Mouse (Mus musculus) neural tube, embryonic 13.5 days (tissue): ENCODE data around the gene Zfp185. TPM values are rescaled to one million over a fixed set of nuclear protein-coding genes. Genes with fewer than 3 reads are reported as not detected.
"Not testable (repeated sequence)": the region's sequence is repeated elsewhere in the genome, so short reads cannot be mapped to it uniquely, and the experiment has no call there.

Experiments used
- ATAC-seq: fragments of 200-750 bp; cut with Nextera tagmentation; 2 replicates; pipeline ENCODE4 v1.8.0; 2017; ENCODE audit warnings: low read depth, mild to moderate bottlenecking, moderate TSS enrichment, moderate library complexity
- H3K27ac ChIP-seq: fragments of 300-500 bp; sonication (generic); replicated peaks from 2 replicates; pipeline ENCODE4 v1.5.1; 2015; ENCODE audit warnings: moderate library complexity, mild to moderate bottlenecking, inconsistent platforms
- H3K27me3 ChIP-seq: fragments of 300-500 bp; sonication (generic); 2 replicates; pipeline ENCODE4 v1.6.1; 2015; ENCODE audit warnings: mild to moderate bottlenecking, inconsistent platforms
- H3K36me3 ChIP-seq: fragments of 300-500 bp; sonication (generic); 2 replicates; pipeline ENCODE4 v1.6.1; 2015; ENCODE audit warnings: mild to moderate bottlenecking, inconsistent platforms
- H3K4me1 ChIP-seq: fragments of 300-500 bp; sonication (generic); replicated peaks from 2 replicates; pipeline ENCODE4 v1.6.1; 2015; ENCODE audit warnings: inconsistent platforms
- H3K4me2 ChIP-seq: fragments of 300-500 bp; sonication (generic); 2 replicates; pipeline ENCODE4 v1.6.1; 2015; ENCODE audit warnings: inconsistent platforms, mild to moderate bottlenecking, moderate library complexity
- H3K4me3 ChIP-seq: fragments of 300-500 bp; sonication (generic); 2 replicates; pipeline ENCODE4 v1.5.1; 2015; ENCODE audit warnings: mild to moderate bottlenecking, inconsistent platforms
- H3K9ac ChIP-seq: fragments of 300-500 bp; sonication (generic); 2 replicates; pipeline ENCODE4 v1.6.1; 2015; ENCODE audit warnings: moderate library complexity, mild to moderate bottlenecking, inconsistent platforms
- H3K9me3 ChIP-seq: fragments of 300-500 bp; sonication (generic); 2 replicates; pipeline ENCODE4 v1.6.1; 2016; ENCODE audit warnings: inconsistent platforms
- WGBS: fragments of 180-500 bp; shearing (Covaris S2); methylation state at CpG from one replicate; pipeline ENCODE4 v1.1.7; 2015; 5-methylcytosine and 5-hydroxymethylcytosine counted together
- microRNA counts: library from miRNA; unstranded; fragments of <30 nt; microRNA quantifications from one replicate; lab custom pipeline; 2016
- microRNA-seq: library from miRNA; unstranded; fragments of <30 nt; microRNA quantifications from one replicate; pipeline ENCODE4, GENCODE M21; 2016
- polyA plus RNA-seq: library from polyadenylated mRNA; unstranded; fragments of >200 nt; fragmentation: Nextera tagmentation; extraction: Ambion mirVana; gene quantifications from 2 replicates; pipeline ENCODE4 v1.2.1, GENCODE M21; 2015

The Zfp185 gene
- polyA plus RNA-seq, 1 experiment from 2014 or later = 1.0 TPM

DNA sequence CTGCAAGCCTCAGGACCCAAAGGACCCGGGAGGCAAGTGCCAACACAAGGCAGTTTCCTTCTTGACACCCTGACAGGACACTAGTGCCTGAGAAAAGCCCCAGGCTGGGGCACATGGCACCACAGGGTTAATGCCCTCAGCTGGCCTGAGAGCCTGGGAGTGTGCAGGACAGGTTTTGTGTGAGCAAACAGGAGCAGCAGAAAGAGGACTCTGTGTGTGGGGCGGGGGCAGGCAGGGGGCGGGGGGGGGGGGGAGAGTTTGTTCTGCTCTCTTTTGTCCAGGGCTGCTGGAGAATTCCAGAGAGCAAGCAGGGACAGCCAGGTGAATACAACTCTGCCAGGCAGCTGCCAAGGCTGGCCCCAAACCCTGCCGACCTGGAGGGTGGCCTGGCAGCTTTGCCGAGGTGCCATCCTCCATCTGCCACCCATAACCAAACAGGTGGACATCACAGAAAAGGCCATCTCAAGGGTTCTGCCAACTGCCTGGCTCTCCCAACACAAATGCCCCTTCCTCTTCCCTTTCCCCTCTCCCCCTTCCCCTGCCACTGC lies 79.7 kb downstream of the Zfp185 start:
- 57% methylated on average over 2 of the region's 5 CpGs for WGBS
- H3K4me2 ChIP-seq, H3K9me3 ChIP-seq, H3K4me3 ChIP-seq, H3K9ac ChIP-seq, H3K27ac ChIP-seq, ATAC-seq, H3K27me3 ChIP-seq, H3K36me3 ChIP-seq: not testable (repeated sequence)
- peaks cover 11% of the 10 kb centered on the region for H3K4me1 ChIP-seq

MicroRNAs within 50 kb of the gene (microRNA counts, 519-probe panel; counts per million panel counts)
- microRNA mmu-miR-2137 (lab: Ali Mortazavi, UCI) = 2,770 counts per million, percentile 30 among the panel's probes with 10 or more counts

Small RNAs within 50 kb of the gene (microRNA-seq; reads per million reads assigned to microRNA genes)
- gene Mir2137 = 0.89 reads per million

Other genes starting within 250 kb of the Zfp185 start
- gene Gabrq, start 162.2 kb upstream of the Zfp185 start, polyA plus RNA-seq = 1.3 and 1.5 TPM in 2 replicates
- 81.3 and 83.0 TPM in 2 replicates for gene Cetn2, start 68.9 kb upstream of the Zfp185 start, polyA plus RNA-seq
- 41.0 and 41.5 TPM in 2 replicates for gene Nsdhl, start 68.8 kb upstream of the Zfp185 start, polyA plus RNA-seq
- gene Pnma5, start 49.8 kb downstream of the Zfp185 start, polyA plus RNA-seq = not detected in 2 replicates
- gene Pnma3, start 77.4 kb downstream of the Zfp185 start, polyA plus RNA-seq = 2.0 and 2.3 TPM in 2 replicates
- 0.50 and 0.70 TPM in 2 replicates for gene Xlr4a, start 95.1 kb downstream of the Zfp185 start, polyA plus RNA-seq
- 1.9 and 5.6 TPM in 2 replicates for gene Xlr3a, start 109.8 kb downstream of the Zfp185 start, polyA plus RNA-seq
- 0.32 TPM in 1 of 2 replicates, not detected in the other for gene Gm14685, start 129.7 kb downstream of the Zfp185 start, polyA plus RNA-seq
- gene Xlr5b, start 161.5 kb downstream of the Zfp185 start, polyA plus RNA-seq = not detected in 2 replicates
- 0.33 TPM in 1 of 2 replicates, not detected in the other for gene DXBay18, start 162.1 kb downstream of the Zfp185 start, polyA plus RNA-seq
- gene Spin2d, start 189.7 kb downstream of the Zfp185 start, polyA plus RNA-seq = not detected in 2 replicates
- gene Xlr3b, start 204.9 kb downstream of the Zfp185 start, polyA plus RNA-seq = 21.3 and 22.3 TPM in 2 replicates
- gene Xlr4b, start 227.0 kb downstream of the Zfp185 start, polyA plus RNA-seq = 0.74 and 1.2 TPM in 2 replicates
- gene F8a, start 241.0 kb downstream of the Zfp185 start, polyA plus RNA-seq = 29.9 and 33.8 TPM in 2 replicates